Mouse (Mus musculus): Measurements from ENCODE around the gene Gpx2.

DNA sequence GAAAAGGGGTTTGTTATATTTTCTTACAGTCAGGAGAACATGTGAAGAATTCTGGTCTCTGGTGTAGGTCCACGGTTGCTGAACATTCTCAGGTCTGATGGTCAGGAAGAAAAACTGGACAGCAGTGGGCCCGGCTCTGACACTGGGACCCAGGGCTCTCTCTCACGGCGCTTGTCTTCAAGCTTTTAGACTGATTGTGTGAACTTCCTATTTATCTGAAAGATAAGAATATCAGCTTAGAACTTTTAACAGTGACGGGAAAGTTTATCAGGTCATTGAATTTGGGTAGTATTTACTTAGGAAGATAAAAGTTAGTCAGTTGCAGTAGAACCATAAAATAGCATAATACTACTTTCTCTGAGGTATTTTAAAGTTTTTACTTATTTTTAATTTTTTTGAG is 18.5 kb downstream of the Gpx2 start:
- no peak for TF ChIP-seq CTCF (IDR thresholded peaks at IDR 0.05; ENCODE audit: low read depth)
- no peak for TF ChIP-seq EP300 (IDR thresholded peaks at IDR 0.05; ENCODE audit: low read depth)

Measured in liver, embryonic 14.5 days (tissue).